Mouse (Mus musculus) thymus, adult 18-20 months (tissue): ENCODE measurements around the gene Arf6.
"Not testable (repeated sequence)": the region's sequence is repeated elsewhere in the genome, so short reads cannot be mapped to it uniquely, and the experiment has no call there.

Experiments used
- DNase-seq, 2 experiments: peaks; one replicate each; pipeline ENCODE4 v3.0.0; 2022; ENCODE audit warnings: mixed read lengths in 2 of 2

The Arf6 gene

GRCm38 (mm10) chr12:69371854-69372671, at the start of gene Arf6, which contains the start of gene Gm9887:
TSS of gene Arf6 (plus strand) at chr12:69372150.
TSS of gene Gm9887 (minus strand) at chr12:69372458.
- peak; percentile 96 to 98 for DNase-seq

GRCm38 (mm10) chr12:69331187-69331586, 40.8 kb upstream of the Arf6 start:
- DNase-seq: no peak

DNA sequence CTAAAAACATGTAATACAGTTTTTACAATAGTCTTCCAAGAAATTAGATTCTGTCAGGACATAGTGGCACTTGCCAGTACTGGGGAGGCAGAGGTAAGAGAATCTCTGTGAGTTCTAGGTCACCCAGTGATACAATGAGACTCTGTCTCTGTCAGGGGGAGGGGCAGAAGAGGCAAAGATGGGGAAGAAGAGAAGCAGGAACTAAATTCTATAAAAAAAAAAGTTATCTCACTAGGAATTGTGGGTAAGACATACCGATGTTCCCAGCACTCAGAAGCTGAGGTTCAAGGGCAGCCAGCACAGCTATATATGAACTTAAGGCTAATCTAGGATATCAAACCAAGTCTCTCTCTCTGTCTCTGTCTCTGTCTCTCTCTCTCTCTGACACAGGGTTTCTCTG, 39.8 kb upstream of the Arf6 start:
- no peak for DNase-seq

DNA sequence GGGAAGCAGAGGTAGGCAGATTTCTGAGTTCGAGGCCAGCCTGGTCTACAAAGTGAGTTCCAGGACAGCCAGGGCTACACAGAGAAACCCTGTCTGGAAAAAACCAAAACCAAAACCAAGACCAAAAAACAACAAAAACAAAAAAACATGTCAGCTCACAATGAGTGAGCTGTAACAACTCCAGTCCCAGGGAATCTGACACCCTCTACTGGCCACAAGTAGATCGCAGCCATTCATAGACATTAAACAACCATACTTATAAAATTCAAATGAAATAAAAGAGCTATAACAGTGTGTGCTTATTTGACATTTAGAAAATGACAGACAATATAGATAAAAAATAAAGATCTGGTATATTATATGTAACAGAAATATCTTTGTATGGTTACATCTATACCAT, 38.4 kb upstream of the Arf6 start:
- no peak for DNase-seq

DNA sequence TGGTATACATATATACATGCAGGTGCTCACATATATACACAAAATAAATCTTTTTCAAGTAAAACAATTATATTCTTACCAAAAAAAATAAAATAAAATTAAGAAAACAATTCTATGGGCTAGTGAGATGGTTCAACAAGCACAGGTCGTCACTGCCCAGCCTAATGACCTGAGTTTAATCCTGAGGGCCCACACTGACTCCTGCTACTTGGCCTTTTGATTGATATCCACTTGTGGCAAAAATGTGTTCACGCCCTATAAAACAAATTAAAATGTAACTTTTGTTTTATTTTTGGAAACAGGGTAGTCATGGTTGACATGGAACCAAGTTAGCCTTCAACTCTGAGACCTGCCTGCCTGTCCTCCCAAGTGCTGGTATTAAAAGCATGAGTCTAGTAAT, 22.0 kb upstream of the Arf6 start:
- DNase-seq: no peak

GRCm38 (mm10) chr12:69351685-69352084, 20.3 kb upstream of the Arf6 start:
- no peak for DNase-seq

- peak; percentile 61 to 73 for DNase-seq
These were observed 15.2 kb upstream of the Arf6 start, which contains the start of gene Nemf for GRCm38 (mm10) chr12:69356546-69357299. TSS of gene Nemf (minus strand) at chr12:69357165.

GRCm38 (mm10) chr12:69357300-69357646, 14.7 kb upstream of the Arf6 start:
- no peak for DNase-seq

DNA sequence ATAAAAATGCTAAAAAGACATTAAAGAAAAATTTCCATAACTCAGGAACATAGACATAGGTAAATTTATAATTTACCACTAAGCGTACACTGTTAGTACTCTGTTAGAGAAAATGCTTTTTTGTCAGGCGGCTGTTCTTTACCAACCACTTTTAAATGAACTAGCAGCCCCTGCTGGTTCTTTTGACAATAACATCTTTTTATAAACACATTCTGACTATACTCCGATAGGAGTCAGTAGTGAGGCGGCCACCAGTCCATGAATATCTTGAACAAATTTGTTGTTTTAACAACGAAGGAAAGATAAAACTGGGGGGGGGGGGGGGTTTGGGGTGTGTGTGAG, 11.3 kb upstream of the Arf6 start:
- peak in 1 of 2 experiments; percentile 47 for DNase-seq

DNA sequence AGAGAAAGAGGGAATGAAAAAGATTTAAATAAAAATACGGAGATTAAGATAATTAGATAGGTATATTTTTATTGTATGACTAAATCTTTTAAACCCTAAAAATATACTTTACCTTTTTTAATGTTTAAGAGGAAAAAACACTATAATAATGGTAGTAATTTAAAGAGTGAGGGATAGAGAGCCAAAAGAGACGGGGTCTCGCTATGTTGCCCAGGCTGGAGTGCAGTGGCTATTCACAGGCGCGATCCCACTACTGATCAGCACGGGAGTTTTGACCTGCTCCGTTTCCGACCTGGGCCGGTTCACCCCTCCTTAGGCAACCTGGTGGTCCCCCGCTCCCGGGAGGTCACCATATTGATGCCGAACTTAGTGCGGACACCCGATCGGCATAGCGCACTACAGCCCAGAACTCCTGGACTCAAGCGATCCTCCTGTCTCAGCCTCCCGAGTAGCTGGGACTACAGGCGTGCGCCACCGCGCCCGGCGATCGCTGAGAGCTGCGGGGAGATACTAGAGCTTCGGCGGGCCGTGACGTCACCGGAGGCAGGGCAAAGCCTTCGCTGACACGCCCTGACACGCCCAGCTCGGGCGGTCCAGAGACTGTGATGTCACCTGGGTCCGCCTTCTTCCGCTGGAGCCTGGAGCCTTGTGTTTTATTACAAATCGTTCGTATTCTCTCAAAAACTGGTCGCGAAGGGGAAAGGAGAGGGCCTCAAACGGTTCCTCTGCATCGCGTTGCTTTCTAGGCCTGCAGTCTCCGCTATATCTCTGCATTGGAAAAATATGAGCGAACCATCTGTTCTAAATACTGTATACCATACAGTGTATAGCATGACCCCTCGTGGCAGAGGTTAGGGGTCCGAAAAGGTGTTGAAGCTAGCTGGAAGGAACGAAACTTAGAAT, 10.7 kb upstream of the Arf6 start:
- peak; percentile 98 for DNase-seq

GRCm38 (mm10) chr12:69361919-69362318, 10.0 kb upstream of the Arf6 start:
- DNase-seq: no peak

GRCm38 (mm10) chr12:69362388-69362787, 9.6 kb upstream of the Arf6 start:
- DNase-seq: no peak

DNA sequence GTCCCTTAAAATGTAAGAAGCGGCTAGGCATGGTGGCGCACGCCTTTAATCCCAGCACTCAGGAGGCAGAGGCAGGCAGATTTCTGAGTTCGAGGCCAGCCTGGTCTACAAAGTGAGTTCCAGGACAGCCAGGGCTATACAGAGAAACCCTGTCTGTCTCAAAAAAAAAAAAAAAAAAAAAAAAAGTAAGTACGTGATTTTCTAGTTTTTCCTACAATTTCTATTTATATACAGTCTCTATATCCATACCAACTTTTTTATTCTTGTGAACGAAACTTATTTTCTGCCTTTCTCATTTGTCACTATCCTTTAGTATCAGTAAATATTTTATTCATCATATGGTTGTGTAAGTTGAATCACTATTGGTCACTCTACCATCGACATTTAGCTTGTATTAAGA, 8.8 kb upstream of the Arf6 start:
- DNase-seq: not testable (repeated sequence)

DNA sequence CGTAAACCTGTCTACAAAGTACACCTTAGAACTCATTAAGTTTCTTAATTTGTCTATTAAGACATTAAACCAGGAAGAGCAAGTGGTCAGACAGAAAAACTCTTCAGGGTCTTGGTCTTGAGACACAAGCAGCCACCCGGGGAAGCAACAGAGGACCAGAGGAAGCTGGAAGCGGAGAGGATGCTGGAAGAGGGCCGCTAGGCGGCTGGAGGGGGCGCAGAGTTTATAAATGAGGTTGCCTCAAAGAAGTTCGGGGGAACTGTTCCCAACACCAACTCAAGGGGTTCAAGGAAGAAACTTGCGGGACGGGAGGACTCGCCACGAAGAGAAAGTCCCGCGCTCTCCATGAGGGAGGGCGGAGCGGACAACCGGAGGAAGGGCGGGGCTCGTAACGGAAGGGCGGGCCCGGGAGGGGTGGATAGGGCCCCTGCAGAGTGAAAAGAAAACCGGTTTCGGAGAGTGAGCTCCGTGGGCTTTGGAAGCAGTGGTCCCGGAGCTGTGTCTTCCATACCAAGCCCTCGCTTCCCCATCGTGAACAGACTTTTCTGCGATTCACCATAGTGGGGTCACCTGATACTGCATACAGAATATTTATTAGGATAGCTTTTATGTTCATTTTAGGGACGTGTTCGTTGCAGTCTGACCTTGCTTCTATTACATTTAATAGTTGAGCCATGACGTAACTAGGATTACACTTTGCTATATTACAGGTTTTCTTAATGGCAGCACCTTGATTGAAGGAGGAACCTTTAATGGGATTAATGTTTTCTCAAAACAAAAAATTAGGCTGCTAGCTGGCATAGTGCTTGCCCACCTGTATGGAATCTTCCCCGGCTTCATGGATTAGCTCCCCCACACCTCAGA, 7.8 kb upstream of the Arf6 start:
- DNase-seq: peak; percentile 72 to 73

GRCm38 (mm10) chr12:69365757-69366156, 6.2 kb upstream of the Arf6 start:
- DNase-seq: no peak

DNA sequence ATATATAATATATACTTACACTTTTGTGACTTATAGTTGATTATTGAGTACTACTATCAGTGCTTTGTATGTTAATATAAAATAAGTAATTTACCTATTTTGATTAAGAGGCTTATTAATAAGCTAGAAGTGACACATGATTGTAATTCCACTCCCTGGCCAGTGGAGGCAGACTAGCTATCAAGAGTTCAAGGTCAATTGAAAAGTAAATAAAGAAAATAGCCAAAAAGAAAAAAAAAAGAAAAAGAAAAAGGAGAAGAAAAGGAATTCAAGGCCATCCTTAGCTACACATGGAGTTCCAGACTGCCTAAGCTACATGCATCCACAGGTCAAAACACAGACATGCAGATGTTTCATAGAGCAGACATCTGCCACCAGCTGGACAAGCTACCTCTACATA, 5.5 kb upstream of the Arf6 start:
- no peak for DNase-seq

GRCm38 (mm10) chr12:69367557-69367956, 4.4 kb upstream of the Arf6 start:
- no peak for DNase-seq

DNA sequence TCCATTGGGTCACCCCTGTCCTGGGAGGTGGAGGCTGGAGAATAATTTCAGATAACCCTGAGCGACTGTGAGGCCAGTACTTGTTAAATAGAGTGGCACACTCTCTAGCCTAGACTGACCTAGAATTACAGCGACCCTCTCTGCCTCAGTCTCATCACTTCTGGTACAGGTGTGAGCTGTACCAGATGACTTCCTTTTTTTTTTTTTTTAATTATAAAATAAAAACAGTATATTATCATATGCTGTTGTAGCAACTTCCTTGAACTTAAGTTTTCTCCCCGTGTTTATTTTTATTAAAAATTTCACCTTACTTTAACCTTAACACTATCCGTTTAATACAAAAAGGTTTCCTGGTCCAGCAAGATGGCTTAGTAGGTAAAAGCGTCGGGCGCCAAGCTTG, 1.0 kb upstream of the Arf6 start:
- DNase-seq: no peak

DNA sequence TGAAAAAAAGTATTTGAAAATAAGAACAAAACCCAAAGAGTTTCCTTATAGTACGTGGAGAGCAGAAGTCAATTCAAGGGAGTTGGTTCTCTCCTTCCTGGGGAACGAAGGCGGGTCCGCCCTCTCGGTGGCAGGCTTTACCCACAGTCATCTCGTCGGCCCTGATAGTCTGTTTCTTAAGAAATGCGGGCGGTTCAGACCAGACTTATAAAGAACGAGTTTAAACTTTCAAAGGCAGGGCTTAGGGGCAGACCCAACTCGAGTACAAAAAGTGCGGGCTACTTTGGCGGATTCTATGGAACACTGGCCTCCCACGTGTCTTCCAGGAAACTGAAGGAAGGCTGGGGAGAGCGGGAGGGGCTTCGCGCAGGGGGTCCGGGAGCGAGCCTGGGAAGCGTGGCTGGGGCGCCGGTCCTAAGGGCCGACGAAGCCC, 513 bp upstream of the Arf6 start:
- DNase-seq: peak in 1 of 2 experiments; percentile 71

DNA sequence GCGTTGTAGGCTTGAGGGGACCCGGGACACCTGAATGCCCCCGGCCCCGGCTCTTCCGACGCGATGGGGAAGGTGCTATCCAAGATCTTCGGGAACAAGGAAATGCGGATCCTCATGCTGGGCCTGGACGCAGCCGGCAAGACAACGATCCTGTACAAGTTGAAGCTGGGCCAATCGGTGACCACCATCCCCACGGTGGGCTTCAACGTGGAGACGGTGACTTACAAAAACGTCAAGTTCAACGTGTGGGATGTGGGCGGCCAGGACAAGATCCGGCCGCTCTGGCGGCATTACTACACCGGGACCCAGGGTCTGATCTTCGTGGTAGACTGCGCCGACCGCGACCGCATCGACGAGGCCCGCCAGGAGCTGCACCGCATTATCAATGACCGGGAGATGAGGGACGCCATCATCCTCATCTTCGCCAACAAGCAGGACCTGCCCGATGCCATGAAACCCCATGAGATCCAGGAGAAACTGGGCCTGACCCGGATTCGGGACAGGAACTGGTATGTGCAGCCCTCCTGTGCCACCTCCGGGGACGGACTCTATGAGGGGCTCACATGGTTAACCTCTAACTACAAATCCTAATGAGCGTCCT, 881 bp downstream of the Arf6 start:
- peak in 1 of 2 experiments; percentile 44 for DNase-seq
